37 mouse cellular contexts compared by ENCODE assay signal in the genomic region with DNA sequence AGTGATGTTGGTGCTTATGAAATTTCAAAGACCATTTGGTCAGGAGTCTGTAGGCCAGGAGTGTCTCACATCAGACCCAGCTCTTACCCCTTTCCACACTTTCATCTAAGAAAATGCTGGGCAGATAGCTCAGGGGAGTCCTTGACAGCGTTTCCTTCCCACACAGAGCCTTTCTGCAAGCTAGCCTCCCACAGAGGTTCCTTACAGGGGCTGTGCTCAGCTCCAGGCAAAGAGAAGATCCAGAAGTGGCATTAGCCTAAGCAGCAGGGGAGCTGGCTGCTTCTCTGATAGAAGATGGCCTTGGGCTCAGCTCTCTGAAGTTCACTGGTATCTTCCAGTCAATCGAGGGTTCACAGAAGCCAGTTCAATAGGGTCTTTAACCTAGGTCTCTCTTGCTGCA. TPM values are rescaled to one million over a fixed set of nuclear protein-coding genes. Genes with fewer than 3 reads are reported as not detected.
A peak's percentile ranks its signal among the peaks of the same experiment; 100 is the strongest.
DNase-seq lines count a peak whose midpoint lies in the region; ATAC-seq and TF ChIP-seq lines count a peak whose summit lies in the region.
"Had no signal": no experiment of that assay in that cellular context is flagged by ENCODE, and none has a peak within 500 bp of the region (broad histone marks: within the 10 kb centered on the region; RNA-seq: fewer than 3 reads in every experiment).

No protein-coding gene starts in this region.

- no peaks in the 10 kb centered on the region for H3K9me3 ChIP-seq in intestine, postnatal 0 days (ENCODE audit: control insufficient read depth)
- H3K9me3 ChIP-seq: G1E; hindbrain, embryonic 13.5 days; limb, embryonic 13.5 days; lung, embryonic 15.5 days; megakaryocyte, embryonic 14.5 days; midbrain, embryonic 12.5 days; neural tube, embryonic 12.5 days had no signal

- peak overlapping the region; percentile 74 for H3K27ac ChIP-seq in intestine, postnatal 0 days (ENCODE audit: low read depth, low read length)
- H3K27ac ChIP-seq: hindbrain, embryonic 13.5 days; kidney, postnatal 0 days; limb, embryonic 13.5 days; lung, embryonic 15.5 days; midbrain, embryonic 12.5 days; neural tube, embryonic 12.5 days had no signal

- peak; percentile 36 to 43 for DNase-seq in frontal cortex, postnatal 36 days (ENCODE audit: low spot score in 2 of 2)
- no peak for DNase-seq in frontal cortex, postnatal 25 days (ENCODE audit: low spot score in 2 of 2)
- peak; percentile 32 to 41 for DNase-seq in right cerebral cortex, adult 2 months (ENCODE audit: low spot score in 2 of 2)
- no peak for DNase-seq in right cerebral cortex, postnatal 14 days
- DNase-seq in heart, postnatal 10 days: no peak
- DNase-seq in cerebellum, postnatal 10 days: no peak
- DNase-seq: adrenal gland, adult 8-10 months; cerebellum, adult 11 months; cerebellum, adult 9-11 months; gastrocnemius, postnatal 25 days; heart, adult 18-20 months; heart, postnatal 4 days; kidney, adult 2 months; layer of hippocampus, adult 9-11 months; lung, postnatal 4 days; right cerebral cortex, postnatal 4 days; thymus, adult 18-20 months; thymus, postnatal 25 days had no signal

- no peaks in the 10 kb centered on the region for H3K36me3 ChIP-seq in intestine, postnatal 0 days (ENCODE audit: control insufficient read depth, insufficient read depth)
- H3K36me3 ChIP-seq: G1E; hindbrain, embryonic 13.5 days; limb, embryonic 13.5 days; lung, embryonic 15.5 days; midbrain, embryonic 12.5 days; neural tube, embryonic 12.5 days had no signal

- no peak for TF ChIP-seq CTCF in intestine, postnatal 0 days (IDR thresholded peaks at IDR 0.05; ENCODE audit: low read depth)

- H3K4me1 ChIP-seq in intestine, postnatal 0 days (replicated peaks; ENCODE audit: control insufficient read depth, insufficient read depth, low read length): no peaks in the 10 kb centered on the region; the same call in 1 of the 2 replicates
- H3K4me1 ChIP-seq: hindbrain, embryonic 13.5 days; lung, embryonic 15.5 days; megakaryocyte, embryonic 14.5 days; midbrain, embryonic 12.5 days; neural tube, embryonic 12.5 days had no signal

- H3K4me3 ChIP-seq in intestine, postnatal 0 days (ENCODE audit: low read depth, low read length): peak overlapping the region; percentile 47
- H3K4me3 ChIP-seq: erythroblast, embryonic 14.5 days; hindbrain, embryonic 13.5 days; limb, embryonic 13.5 days; lung, embryonic 15.5 days; megakaryocyte, embryonic 14.5 days; midbrain, embryonic 12.5 days; myocyte; neural tube, embryonic 12.5 days had no signal

- peak overlapping the region; percentile 70 for H3K4me2 ChIP-seq in intestine, postnatal 0 days (replicated peaks; ENCODE audit: low read depth)
- H3K4me2 ChIP-seq: heart, embryonic 11.5 days; hindbrain, embryonic 13.5 days; limb, embryonic 13.5 days; liver, embryonic 11.5 days; lung, embryonic 15.5 days; midbrain, embryonic 12.5 days; neural tube, embryonic 12.5 days had no signal

- H3K27me3 ChIP-seq in intestine, postnatal 0 days (replicated peaks; ENCODE audit: control insufficient read depth, insufficient read depth, low read length): no peaks in the 10 kb centered on the region
- H3K27me3 ChIP-seq: hindbrain, embryonic 13.5 days; limb, embryonic 13.5 days; lung, embryonic 15.5 days; megakaryocyte, embryonic 14.5 days; midbrain, embryonic 12.5 days; neural tube, embryonic 12.5 days had no signal

- intact Hi-C loops in heart, postnatal 10 days (cut with DNase I): no loop called here

- no peak for ATAC-seq in intestine, postnatal 0 days
- ATAC-seq: forebrain, embryonic 16.5 days had no signal

- peak overlapping the region; percentile 55; the same call in 1 of the 2 replicates for H3K9ac ChIP-seq in intestine, postnatal 0 days (ENCODE audit: low read depth, low read length)
- H3K9ac ChIP-seq: hindbrain, embryonic 13.5 days; limb, embryonic 13.5 days; lung, embryonic 15.5 days; midbrain, embryonic 12.5 days; neural tube, embryonic 12.5 days had no signal

- WGBS in intestine, postnatal 0 days: 36% methylated on average over 2 of the region's 2 CpGs

RNA-seq across cellular contexts. Expression of a gene that starts 1.6 kb away (rescaled TPM):
- 69.9 and 77.0 TPM in 2 replicates for polyA plus RNA-seq in intestine, postnatal 0 days (2015; fragmentation: Nextera tagmentation; extraction: Ambion mirVana)
- total RNA-seq in heart, postnatal 10 days (2021): under 1 TPM; 0.17 to 0.27 TPM
- total RNA-seq: adrenal gland, adult 8-10 months; common myeloid progenitor, adult 5-6 weeks; gastrocnemius, adult 18-20 months; gastrocnemius, postnatal 25 days; heart, adult 18-20 months; midbrain, postnatal 0 days had no signal
- polyA plus RNA-seq: embryonic facial prominence, embryonic 14.5 days; erythroblast, embryonic 14.5 days; forebrain, embryonic 11.5 days; forebrain, embryonic 16.5 days; G1E; heart, embryonic 11.5 days; hindbrain, embryonic 13.5 days; kidney, adult 2 months; lung, embryonic 15.5 days; midbrain, embryonic 12.5 days; midbrain, postnatal 0 days; neural tube, embryonic 12.5 days had no signal

Comparison
In these comparisons a context has a peak if more than half of its experiments do, and no peak if none do; other contexts are left out.
1. DNase-seq: peak in frontal cortex, postnatal 36 days (2 of 2) and right cerebral cortex, adult 2 months (2 of 2); none in frontal cortex, postnatal 25 days (0 of 2), right cerebral cortex, postnatal 14 days (single experiment), heart, postnatal 10 days (0 of 2) and cerebellum, postnatal 10 days (0 of 2).